ENCODE assay signal across 8 mouse cellular contexts in the genomic region with DNA sequence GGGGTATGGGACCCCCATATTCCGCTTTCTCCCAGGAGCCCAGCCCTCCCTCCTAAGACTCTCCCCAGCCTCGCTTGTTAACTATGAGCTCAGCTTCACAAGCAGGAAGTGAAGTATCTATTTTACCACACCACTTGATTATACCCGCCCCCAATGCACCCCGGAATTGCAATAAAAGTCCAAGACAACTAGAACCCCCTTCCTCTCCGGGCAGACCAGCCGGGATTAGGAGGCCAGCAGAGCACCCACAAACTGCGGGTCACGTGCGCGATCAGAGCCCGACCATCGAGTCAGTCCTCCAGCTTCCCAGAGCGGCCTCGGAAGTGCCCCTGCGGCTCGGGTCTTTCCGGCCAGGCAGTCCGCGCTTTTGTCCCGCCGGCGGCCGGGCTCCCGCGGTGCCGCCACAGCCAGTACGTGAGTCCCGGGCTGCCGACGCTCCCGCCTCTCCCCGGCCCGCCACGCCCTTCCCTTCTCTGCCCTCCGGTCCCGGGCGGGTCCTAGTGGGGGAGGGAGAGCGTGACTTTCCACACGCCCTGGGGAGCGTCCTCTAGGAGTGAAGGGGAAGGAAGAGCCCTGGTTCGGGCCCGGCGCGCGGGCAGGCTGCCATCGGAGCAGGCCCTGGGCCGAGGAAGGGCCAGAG. TPM values are rescaled to one million over a fixed set of nuclear protein-coding genes. Genes with fewer than 3 reads are reported as not detected.
DNase-seq lines count a peak whose midpoint lies in the region; ATAC-seq and TF ChIP-seq lines count a peak whose summit lies in the region.

A gene (plus strand): TSS at position 164 of the 640 bp plus-strand sequence.

- DNase-seq in MEL (ENCODE audit: low read depth, low spot score) = peak; percentile 98
- peak; percentile 95 to 97 for DNase-seq in cerebellum, adult 2 months
- DNase-seq in forelimb bud, embryonic 11.5 days (ENCODE audit: low read depth, low spot score) = peak; percentile 90
- peak; percentile 95 for DNase-seq in hindbrain, embryonic 10.5 days (ENCODE audit: low spot score)
- peak; percentile 94 for DNase-seq in layer of hippocampus, adult 9-11 months
- DNase-seq in lung, postnatal 0 days (ENCODE audit: low spot score) = peak; percentile 96
- DNase-seq in ovary, postnatal 14 days (ENCODE audit: low spot score) = peak; percentile 92
- peak; percentile 92 for DNase-seq in thymus, postnatal 14 days

- peak within 1 kb of the TSS; percentile 93 for H3K9ac ChIP-seq in MEL (ENCODE audit: control insufficient read depth, low read depth, low read length, poor library complexity, severe bottlenecking)
- H3K9ac ChIP-seq in lung, postnatal 0 days (replicated peaks; ENCODE audit: low read depth) = peak within 1 kb of the TSS; percentile 96

- peaks cover 16 to 41% of the 10 kb centered on the region in 2 experiments for H3K4me1 ChIP-seq in MEL (ENCODE audit: control insufficient read depth in 1 of 2, insufficient read depth in 2 of 2, low read length in 2 of 2)
- peaks cover 2% of the 10 kb centered on the region for H3K4me1 ChIP-seq in cerebellum, adult 2 months (ENCODE audit: control insufficient read depth, insufficient read depth, low read length)
- H3K4me1 ChIP-seq in hindbrain, embryonic 10.5 days (replicated peaks) = peaks cover 21% of the 10 kb centered on the region
- peaks cover 7% of the 10 kb centered on the region; the same call in 1 of the 2 replicates for H3K4me1 ChIP-seq in lung, postnatal 0 days (ENCODE audit: insufficient read depth, low read depth, low read length)

- no peaks in the 10 kb centered on the region for H3K9me3 ChIP-seq in MEL (replicated peaks; ENCODE audit: insufficient read depth, low read length)
- H3K9me3 ChIP-seq in hindbrain, embryonic 10.5 days = no peaks in the 10 kb centered on the region
- H3K9me3 ChIP-seq in lung, postnatal 0 days (ENCODE audit: low read length) = no peaks in the 10 kb centered on the region

- H3K79me2 ChIP-seq in MEL (ENCODE audit: control insufficient read depth, insufficient read depth, low read length, poor library complexity) = peaks cover 46% of the 10 kb centered on the region

- TF ChIP-seq EP300 in MEL (IDR thresholded peaks at IDR 0.05; ENCODE audit: low read depth in 1 of 2, low read length in 2 of 2) = peak in 1 of 2 experiments; percentile 62; a peak in 2 of 4 replicates
- TF ChIP-seq EP300 in lung, postnatal 0 days (IDR thresholded peaks at IDR 0.05) = no peak

- TF ChIP-seq RAD21 in MEL (IDR thresholded peaks at IDR 0.05; ENCODE audit: low read depth, low read length) = no peak

- peak; percentile 94 for ATAC-seq in lung, postnatal 0 days

- H3K27ac ChIP-seq in MEL (ENCODE audit: control insufficient read depth, low read depth, low read length) = peak within 1 kb of the TSS; percentile 94
- peak within 1 kb of the TSS; percentile 80 for H3K27ac ChIP-seq in cerebellum, adult 2 months (ENCODE audit: insufficient read depth, low read length)
- peak within 1 kb of the TSS; percentile 99 for H3K27ac ChIP-seq in hindbrain, embryonic 10.5 days
- peak within 1 kb of the TSS; percentile 99 for H3K27ac ChIP-seq in lung, postnatal 0 days (ENCODE audit: low read length)

- TF ChIP-seq CTCF in MEL (IDR thresholded peaks at IDR 0.05 in 2 of 3, conservative IDR thresholded peaks at IDR 0.05 in 1 of 3; ENCODE audit: control insufficient read depth in 1 of 3, insufficient read depth in 1 of 3, low read depth in 2 of 3, low read length in 3 of 3, poor library complexity in 1 of 3, severe bottlenecking in 1 of 3) = no peak
- TF ChIP-seq CTCF in cerebellum, adult 2 months (IDR thresholded peaks at IDR 0.05; ENCODE audit: borderline replicate concordance, insufficient read depth, low read depth, low read length) = no peak
- no peak for TF ChIP-seq CTCF in lung, postnatal 0 days (IDR thresholded peaks at IDR 0.05)

- H3K4me3 ChIP-seq in MEL (ENCODE audit: control insufficient read depth in 1 of 2, insufficient read depth in 1 of 2, low read depth in 2 of 2, low read length in 2 of 2) = peak within 1 kb of the TSS; percentile 72 to 73
- peak within 1 kb of the TSS; percentile 66 for H3K4me3 ChIP-seq in cerebellum, adult 2 months (replicated peaks; ENCODE audit: insufficient read depth, low read depth, low read length)
- H3K4me3 ChIP-seq in hindbrain, embryonic 10.5 days = peak within 1 kb of the TSS; percentile 80
- peak within 1 kb of the TSS; percentile 87 for H3K4me3 ChIP-seq in lung, postnatal 0 days (ENCODE audit: low read depth, low read length)

- peak; percentile 75 to 80; a peak in 3 of 4 replicates for TF ChIP-seq POLR2A in MEL (IDR thresholded peaks at IDR 0.05; ENCODE audit: control insufficient read depth in 1 of 2, insufficient read depth in 1 of 2, low read depth in 1 of 2, low read length in 2 of 2, poor library complexity in 1 of 2)
- TF ChIP-seq POLR2A in cerebellum, adult 2 months (IDR thresholded peaks at IDR 0.05; ENCODE audit: borderline replicate concordance, insufficient read depth, low read length) = peak; percentile 76; the same call in 1 of the 2 replicates

- H3K36me3 ChIP-seq in MEL (ENCODE audit: control insufficient read depth in 1 of 2, insufficient read depth in 2 of 2, low read length in 2 of 2) = peaks cover 4 to 45% of the 10 kb centered on the region in 2 experiments; a peak in 3 of 4 replicates
- H3K36me3 ChIP-seq in hindbrain, embryonic 10.5 days = peaks cover 17% of the 10 kb centered on the region
- H3K36me3 ChIP-seq in lung, postnatal 0 days (ENCODE audit: insufficient read depth, low read length) = no peaks in the 10 kb centered on the region

- no peaks in the 10 kb centered on the region for H3K27me3 ChIP-seq in MEL (ENCODE audit: control insufficient read depth in 1 of 2, insufficient read depth in 2 of 2, low read length in 2 of 2)
- no peaks in the 10 kb centered on the region for H3K27me3 ChIP-seq in cerebellum, adult 2 months (ENCODE audit: control insufficient read depth, insufficient read depth, low read length)
- H3K27me3 ChIP-seq in hindbrain, embryonic 10.5 days (ENCODE audit: insufficient read depth, poor library complexity, severe bottlenecking) = no peaks in the 10 kb centered on the region
- H3K27me3 ChIP-seq in lung, postnatal 0 days (replicated peaks; ENCODE audit: insufficient read depth, low read length) = no peaks in the 10 kb centered on the region

- WGBS in cerebellum, adult 2 months = 1% methylated on average over 47 of the region's 47 CpGs
- WGBS in hindbrain, embryonic 10.5 days = under 1% methylated on average over 47 of the region's 47 CpGs
- under 1% methylated on average over 42 of the region's 47 CpGs for WGBS in lung, postnatal 0 days

- H3K4me2 ChIP-seq in lung, postnatal 0 days (replicated peaks; ENCODE audit: low read depth, low read length) = peak within 1 kb of the TSS; percentile 82

TF ChIP-seq in MEL, 35 proteins besides CTCF, POLR2A, EP300 and RAD21 (continues in another document):
- TF ChIP-seq TBP (IDR thresholded peaks at IDR 0.05; ENCODE audit: low read depth, low read length) = peak; percentile 90
- TF ChIP-seq GABPA (IDR thresholded peaks at IDR 0.05; ENCODE audit: low read depth, low read length) = peak; percentile 67; the same call in 1 of the 2 replicates
- no peak for TF ChIP-seq JUND (IDR thresholded peaks at IDR 0.05; ENCODE audit: low read depth, low read length)
- peak; percentile 21; the same call in 1 of the 2 replicates for TF ChIP-seq GATA1 (IDR thresholded peaks at IDR 0.05; ENCODE audit: low read depth, low read length)
- peak; percentile 79 for TF ChIP-seq NELFE (IDR thresholded peaks at IDR 0.05; ENCODE audit: low read depth, low read length)
- TF ChIP-seq KAT2A (conservative IDR thresholded peaks at IDR 0.05; ENCODE audit: low read depth, low read length) = peak; percentile 75
- TF ChIP-seq ZKSCAN1 (IDR thresholded peaks at IDR 0.05; ENCODE audit: low read depth, low read length) = no peak
- no peak for TF ChIP-seq TAL1 (IDR thresholded peaks at IDR 0.05; ENCODE audit: low read length)
- peak; percentile 87; the same call in 1 of the 2 replicates for TF ChIP-seq CHD1 (IDR thresholded peaks at IDR 0.05; ENCODE audit: low read depth, low read length)
- peak; percentile 95; the same call in 1 of the 2 replicates for TF ChIP-seq UBTF (IDR thresholded peaks at IDR 0.05; ENCODE audit: borderline replicate concordance, insufficient read depth, low read depth, low read length)
- peak; percentile 88 for TF ChIP-seq ELF1 (IDR thresholded peaks at IDR 0.05; ENCODE audit: low read depth, low read length)
- TF ChIP-seq SIN3A (IDR thresholded peaks at IDR 0.05; ENCODE audit: low read length) = peak; percentile 89
- peak; percentile 92 for TF ChIP-seq HCFC1 (IDR thresholded peaks at IDR 0.05; ENCODE audit: low read depth, low read length)
- peak; percentile 99 for TF ChIP-seq BHLHE40 (IDR thresholded peaks at IDR 0.05; ENCODE audit: borderline replicate concordance, low read depth, low read length)
- TF ChIP-seq E2F4 (IDR thresholded peaks at IDR 0.05; ENCODE audit: borderline replicate concordance, low read depth, low read length) = peak; percentile 78; the same call in 1 of the 2 replicates
- peak; percentile 75; the same call in 1 of the 2 replicates for TF ChIP-seq RCOR1 (IDR thresholded peaks at IDR 0.05; ENCODE audit: low read depth, low read length)
- TF ChIP-seq ZMIZ1 (IDR thresholded peaks at IDR 0.05; ENCODE audit: low read depth, low read length) = peak; percentile 79; the same call in 1 of the 2 replicates
- TF ChIP-seq CHD2 (IDR thresholded peaks at IDR 0.05; ENCODE audit: low read length) = no peak
- TF ChIP-seq MAX (IDR thresholded peaks at IDR 0.05; ENCODE audit: low read length) = peak; percentile 97
- TF ChIP-seq POLR2AphosphoS5 (IDR thresholded peaks at IDR 0.05; ENCODE audit: borderline replicate concordance, low read depth, low read length) = no peak
- TF ChIP-seq ETS1 (IDR thresholded peaks at IDR 0.05; ENCODE audit: low read depth, low read length) = peak; percentile 90
- TF ChIP-seq MYB (IDR thresholded peaks at IDR 0.05; ENCODE audit: low read depth, low read length) = no peak
- peak; percentile 98 for TF ChIP-seq USF1 (IDR thresholded peaks at IDR 0.05; ENCODE audit: low read depth, low read length)
- peak; percentile 64; the same call in 1 of the 2 replicates for TF ChIP-seq MEF2A (IDR thresholded peaks at IDR 0.05; ENCODE audit: extremely low read depth, insufficient replicate concordance, low read depth, low read length, poor library complexity, severe bottlenecking)

RNA-seq across cellular contexts. Expression of the gene that starts here (rescaled TPM):
- total RNA-seq in MEL (2012; rRNA removed) = 30.8 and 31.8 TPM in 2 replicates
- polyA plus RNA-seq in MEL (2012; ENCODE audit: insufficient read depth in 1 of 2, insufficient read length in 2 of 2, low read depth in 1 of 2, low replicate concordance in 2 of 2, missing spikeins in 1 of 2) = 100 to 1,000 TPM in 1 of 2 experiments, 10 to 100 TPM in 1; 16.7 to 132 TPM
- polyA plus RNA-seq in cerebellum, adult 2 months (2012; rRNA removed) = 22.6 and 24.6 TPM in 2 replicates
- polyA plus RNA-seq in hindbrain, embryonic 10.5 days (2016; fragmentation: Nextera tagmentation; extraction: Ambion mirVana) = 28.7 and 43.2 TPM in 2 replicates
- 19.6 and 21.5 TPM in 2 replicates for polyA plus RNA-seq in lung, postnatal 0 days (2015; fragmentation: Nextera tagmentation; extraction: Ambion mirVana)

Comparison
In these comparisons a context has a peak if more than half of its experiments do, and no peak if none do; other contexts are left out.
1. Peak in every context shown above with its lines: DNase-seq, ATAC-seq, H3K4me3 ChIP-seq and H3K27ac ChIP-seq.